Mouse (Mus musculus) olfactory bulb, adult 2 months (tissue): ENCODE measurements around the gene Lrrc45.

Source experiments
- CTCF ChIP-seq: fragments of 200-500 bp; IDR thresholded peaks from 2 replicates; pipeline ENCODE4 v1.5.1; 2012; ENCODE audit warnings: low read depth, mild to moderate bottlenecking, low read length, moderate library complexity; ENCODE audit not compliant: insufficient read depth
- POLR2A ChIP-seq: fragments of 200-500 bp; IDR thresholded peaks from 2 replicates; pipeline ENCODE4 v1.6.1; 2012; ENCODE audit warnings: mild to moderate bottlenecking, low read depth, low read length, moderate library complexity; ENCODE audit not compliant: insufficient read depth

DNA sequence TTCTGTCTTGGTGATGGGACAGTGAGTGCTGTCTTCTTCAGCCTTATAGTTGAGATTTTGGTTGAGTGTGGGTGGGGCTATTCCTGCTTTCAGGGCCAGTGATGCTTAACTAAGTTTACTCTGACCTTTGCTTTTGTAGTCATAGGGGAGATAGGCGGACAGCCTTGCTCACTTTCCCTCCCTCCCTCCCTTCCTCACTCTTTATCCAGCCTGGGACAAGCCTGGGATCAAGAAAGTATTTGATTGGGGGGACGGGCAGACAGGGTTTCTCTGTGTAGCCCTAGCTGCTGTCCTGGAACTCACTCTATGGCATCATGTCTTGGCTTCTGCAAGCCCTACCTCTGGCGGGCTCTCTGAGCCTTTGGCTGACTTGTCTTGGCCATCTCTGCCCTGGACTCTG is 20.3 kb upstream of the Lrrc45 start:
- TF ChIP-seq CTCF, result no peak
- no peak for TF ChIP-seq POLR2A
